Mouse (Mus musculus) embryonic facial prominence, embryonic 14.5 days (tissue): Measurements from ENCODE around the gene Elmod3. TPM values are rescaled to one million over a fixed set of nuclear protein-coding genes. Genes with fewer than 3 reads are reported as not detected.

Experiments used
- ATAC-seq: fragments of 200-750 bp; cut with Nextera tagmentation; 2 replicates; pipeline ENCODE4 v1.8.0; 2017; ENCODE audit warnings: low read depth, moderate number of reproducible peaks, moderate TSS enrichment
- DNase-seq: peaks from one replicate; pipeline ENCODE4 v3.0.0-alpha.2; 2015; ENCODE audit warnings: low spot score
- H3K27ac ChIP-seq: fragments of 300-500 bp; sonication (generic); replicated peaks from 2 replicates; pipeline ENCODE4 v1.5.1; 2014; ENCODE audit warnings: low read depth, mild to moderate bottlenecking, low read length, moderate library complexity
- H3K27me3 ChIP-seq: fragments of 300-500 bp; sonication (generic); replicated peaks from 2 replicates; pipeline ENCODE4 v1.6.1; 2014; ENCODE audit warnings: low read length; ENCODE audit not compliant: control insufficient read depth, insufficient read depth
- H3K36me3 ChIP-seq: fragments of 300-500 bp; sonication (generic); 2 replicates; pipeline ENCODE4 v1.6.1; 2014; ENCODE audit warnings: low read length, mixed read lengths; ENCODE audit not compliant: control insufficient read depth, insufficient read depth
- H3K4me1 ChIP-seq: fragments of 300-500 bp; sonication (generic); 2 replicates; pipeline ENCODE4 v1.6.1; 2014; ENCODE audit warnings: antibody characterized with exemption, low read length; ENCODE audit not compliant: control insufficient read depth, insufficient read depth
- H3K4me2 ChIP-seq: fragments of 300-500 bp; sonication (generic); 2 replicates; pipeline ENCODE4 v1.6.1; 2014; ENCODE audit warnings: low read depth, mild to moderate bottlenecking, low read length, moderate library complexity, mixed read lengths
- H3K4me3 ChIP-seq: fragments of 300-500 bp; sonication (generic); 2 replicates; pipeline ENCODE4 v1.5.1; 2014; ENCODE audit warnings: low read depth, mild to moderate bottlenecking, low read length
- H3K9ac ChIP-seq: fragments of 300-500 bp; sonication (generic); 2 replicates; pipeline ENCODE4 v1.6.1; 2014; ENCODE audit warnings: low read depth, mild to moderate bottlenecking, low read length, moderate library complexity, mixed read lengths
- H3K9me3 ChIP-seq: fragments of 300-500 bp; sonication (generic); 2 replicates; pipeline ENCODE4 v1.6.1; 2016; ENCODE audit warnings: low read length; ENCODE audit not compliant: control insufficient read depth
- WGBS: fragments of 180-500 bp; shearing (Covaris S2); extraction: QIAGEN DNeasy Blood & Tissue Kit; methylation state at CpG from one replicate; pipeline ENCODE4 v1.1.7; 2014; 5-methylcytosine and 5-hydroxymethylcytosine counted together
- polyA plus RNA-seq: library from polyadenylated mRNA; unstranded; fragments of >200 nt; fragmentation: Nextera tagmentation; extraction: Ambion mirVana; gene quantifications from 2 replicates; pipeline ENCODE4 v1.2.1, GENCODE M21; 2014

Gene Elmod3
- polyA plus RNA-seq, 1 experiment from 2014 or later, result 18.7 TPM

GRCm38 (mm10) chr6:72570644-72571397, 27.4 kb downstream of the Elmod3 start:
- Histone ChIP-seq H3K9ac (no peak overlapping the region), H3K9me3 (no peaks in the 10 kb centered on the region), H3K27me3 (no peaks in the 10 kb centered on the region), H3K4me3 (no peak overlapping the region), H3K4me2 (no peak overlapping the region), H3K4me1 (no peaks in the 10 kb centered on the region), H3K27ac (no peak overlapping the region), H3K36me3 (0 out of 2 replicates have a peak, but pooled peaks cover 14% of the 10 kb centered on the region)
- 88% methylated on average over 10 of the region's 10 CpGs for WGBS
- ATAC-seq (no peak), DNase-seq (no peak)

GRCm38 (mm10) chr6:72568736-72569135, 29.5 kb downstream of the Elmod3 start:
- Histone ChIP-seq H3K4me1 (no peaks in the 10 kb centered on the region), H3K4me3 (no peak overlapping the region), H3K9me3 (no peaks in the 10 kb centered on the region), H3K27ac (no peak overlapping the region), H3K36me3 (0 out of 2 replicates have a peak, but pooled peaks cover 6% of the 10 kb centered on the region), H3K9ac (no peak overlapping the region), H3K27me3 (no peaks in the 10 kb centered on the region), H3K4me2 (no peak overlapping the region)
- DNase-seq, result no peak
- no peak for ATAC-seq
- 90% methylated on average over 10 of the region's 10 CpGs for WGBS

GRCm38 (mm10) chr6:72567508-72567907, 30.7 kb downstream of the Elmod3 start:
- Histone ChIP-seq H3K4me1 (no peaks in the 10 kb centered on the region), H3K9ac (no peak overlapping the region), H3K4me3 (no peak overlapping the region), H3K4me2 (no peak overlapping the region), H3K9me3 (no peaks in the 10 kb centered on the region), H3K27me3 (no peaks in the 10 kb centered on the region), H3K27ac (no peak overlapping the region), H3K36me3 (0 out of 2 replicates have a peak, but pooled peaks cover 3% of the 10 kb centered on the region)
- DNase-seq (no peak), ATAC-seq (no peak)
- WGBS, result 80% methylated on average over 5 of the region's 5 CpGs

GRCm38 (mm10) chr6:72566044-72566443, 32.2 kb downstream of the Elmod3 start:
- H3K4me1 ChIP-seq, result no peaks in the 10 kb centered on the region
- no peaks in the 10 kb centered on the region for H3K36me3 ChIP-seq
- H3K27me3 ChIP-seq, result no peaks in the 10 kb centered on the region
- H3K9me3 ChIP-seq, result no peaks in the 10 kb centered on the region
- no peak overlapping the region for H3K27ac ChIP-seq
- WGBS, result 2% methylated on average over 4 of the region's 4 CpGs
- ATAC-seq (peak; percentile 87), DNase-seq (peak; percentile 90)
- H3K4me3 ChIP-seq, result no peak overlapping the region
- no peak overlapping the region for H3K4me2 ChIP-seq
- no peak overlapping the region for H3K9ac ChIP-seq

- 71% methylated on average over 7 of the region's 7 CpGs for WGBS
- H3K36me3 ChIP-seq, result no peaks in the 10 kb centered on the region
- no peak overlapping the region for H3K4me2 ChIP-seq
- H3K27ac ChIP-seq, result peak overlapping the region; percentile 44
- no peaks in the 10 kb centered on the region for H3K27me3 ChIP-seq
- H3K4me3 ChIP-seq, result no peak overlapping the region
- DNase-seq (no peak), ATAC-seq (no peak)
- no peaks in the 10 kb centered on the region for H3K4me1 ChIP-seq
- no peak overlapping the region for H3K9ac ChIP-seq
- no peaks in the 10 kb centered on the region for H3K9me3 ChIP-seq
Observed at GRCm38 (mm10) chr6:72565506-72565905, 32.7 kb downstream of the Elmod3 start.

GRCm38 (mm10) chr6:72562894-72563293, 35.3 kb downstream of the Elmod3 start:
- ATAC-seq, result peak; percentile 47; the same call in 1 of the 2 replicates
- WGBS, result 57% methylated on average over 5 of the region's 5 CpGs
- H3K4me2 ChIP-seq, result no peak overlapping the region

GRCm38 (mm10) chr6:72562486-72562885, 35.7 kb downstream of the Elmod3 start:
- 41% methylated on average over 6 of the region's 6 CpGs for WGBS
- H3K36me3 ChIP-seq, result no peaks in the 10 kb centered on the region
- peak; percentile 20; the same call in 1 of the 2 replicates for ATAC-seq
- H3K4me2 ChIP-seq, result no peak overlapping the region
- peak; percentile 31 for DNase-seq
- no peaks in the 10 kb centered on the region for H3K9me3 ChIP-seq
- H3K27me3 ChIP-seq, result no peaks in the 10 kb centered on the region
- H3K4me3 ChIP-seq, result no peak overlapping the region
- H3K4me1 ChIP-seq, result no peaks in the 10 kb centered on the region
- H3K9ac ChIP-seq, result no peak overlapping the region
- H3K27ac ChIP-seq, result no peak overlapping the region

More at GRCm38 (mm10) chr6:72562894-72563293, 35.3 kb downstream of the Elmod3 start:
- Histone ChIP-seq H3K27ac (no peak overlapping the region), H3K4me3 (no peak overlapping the region), H3K9me3 (no peaks in the 10 kb centered on the region), H3K9ac (no peak overlapping the region), H3K27me3 (no peaks in the 10 kb centered on the region), H3K4me1 (no peaks in the 10 kb centered on the region), H3K36me3 (no peaks in the 10 kb centered on the region)
- peak; percentile 23 for DNase-seq

- Histone ChIP-seq H3K9ac (no peak overlapping the region), H3K27ac (no peak overlapping the region), H3K36me3 (no peaks in the 10 kb centered on the region), H3K4me3 (no peak overlapping the region), H3K27me3 (no peaks in the 10 kb centered on the region), H3K4me1 (no peaks in the 10 kb centered on the region), H3K9me3 (no peaks in the 10 kb centered on the region), H3K4me2 (no peak overlapping the region)
- 52% methylated on average over 8 of the region's 8 CpGs for WGBS
- DNase-seq (no peak), ATAC-seq (no peak)
Observed at GRCm38 (mm10) chr6:72560801-72561200, 37.4 kb downstream of the Elmod3 start.

- H3K9me3 ChIP-seq, result no peaks in the 10 kb centered on the region
- no peaks in the 10 kb centered on the region for H3K27me3 ChIP-seq
- peak overlapping the region; percentile 54 for H3K9ac ChIP-seq
- WGBS, result 14% methylated on average over 8 of the region's 8 CpGs
- H3K4me1 ChIP-seq, result peaks cover 29% of the 10 kb centered on the region
- no peaks in the 10 kb centered on the region for H3K36me3 ChIP-seq
- H3K27ac ChIP-seq, result peak overlapping the region; percentile 86
- ATAC-seq (no peak), DNase-seq (no peak)
- peak overlapping the region; percentile 40 for H3K4me3 ChIP-seq
- peak overlapping the region; percentile 66 for H3K4me2 ChIP-seq
Observed at GRCm38 (mm10) chr6:72553079-72553412, 45.2 kb downstream of the Elmod3 start.
